Mouse (Mus musculus): ENCODE results near the gene Cnpy1. TPM values are rescaled to one million over a fixed set of nuclear protein-coding genes. Genes with fewer than 3 reads are reported as not detected.

The Cnpy1 gene
- polyA plus RNA-seq, 1 experiment from 2014 or later = 2.4 TPM

GRCm38 (mm10) chr5:28208726-28209520 is 36.7 kb downstream of the Cnpy1 start:
- DNase-seq (ENCODE audit: low spot score) (peak; percentile 50), ATAC-seq (replicated peaks; ENCODE audit: low FRiP score) (no peak)
- Histone ChIP-seq H3K36me3 (ENCODE audit: control insufficient read depth, insufficient read depth, low read length) (no peaks in the 10 kb centered on the region), H3K4me2 (ENCODE audit: low read depth, low read length, severe bottlenecking) (peak overlapping the region; percentile 64; the same call in 1 of the 2 replicates), H3K4me1 (replicated peaks; ENCODE audit: control insufficient read depth, insufficient read depth, low read length) (peaks cover 15% of the 10 kb centered on the region; the same call in 1 of the 2 replicates), H3K9ac (ENCODE audit: low read length) (no peak overlapping the region), H3K9me3 (ENCODE audit: control insufficient read depth, low read length) (no peaks in the 10 kb centered on the region), H3K27ac (ENCODE audit: low read depth, low read length) (no peak overlapping the region), H3K4me3 (ENCODE audit: low read depth, low read length) (peak overlapping the region; percentile 33; the same call in 1 of the 2 replicates), H3K27me3 (ENCODE audit: control insufficient read depth, insufficient read depth, low read length) (peaks cover 81% of the 10 kb centered on the region)
- whole genome bisulfite sequencing = 13% methylated on average over 20 of the region's 20 CpGs

DNA sequence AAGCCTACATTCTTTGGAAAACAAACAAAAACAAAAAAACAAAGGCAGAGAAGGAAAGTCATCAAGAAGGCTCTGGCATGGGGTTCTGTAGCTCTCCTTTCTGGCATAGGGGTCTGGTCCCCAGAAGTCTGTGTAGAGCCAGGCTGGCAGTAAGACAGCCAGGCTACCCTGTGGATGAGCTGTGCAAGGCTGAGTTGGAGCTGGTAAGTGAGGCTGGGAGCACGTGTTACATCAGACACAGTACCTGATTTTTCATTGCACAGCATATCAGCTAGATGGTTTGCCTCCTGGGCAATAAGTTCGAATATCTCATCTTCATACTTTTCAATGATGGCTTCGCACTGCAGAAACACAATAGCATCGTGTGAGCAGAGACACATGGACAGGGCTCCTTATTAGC is 38.6 kb downstream of the Cnpy1 start:
- 61% methylated on average over 4 of the region's 4 CpGs for WGBS
- Histone ChIP-seq H3K36me3 (ENCODE audit: control insufficient read depth, insufficient read depth, low read length) (no peaks in the 10 kb centered on the region), H3K4me1 (replicated peaks; ENCODE audit: control insufficient read depth, insufficient read depth, low read length) (peaks cover 13% of the 10 kb centered on the region; the same call in 1 of the 2 replicates), H3K27me3 (ENCODE audit: control insufficient read depth, insufficient read depth, low read length) (peaks cover 82% of the 10 kb centered on the region), H3K27ac (ENCODE audit: low read depth, low read length) (no peak overlapping the region), H3K9ac (ENCODE audit: low read length) (no peak overlapping the region), H3K4me2 (ENCODE audit: low read depth, low read length, severe bottlenecking) (no peak overlapping the region), H3K9me3 (ENCODE audit: control insufficient read depth, low read length) (no peaks in the 10 kb centered on the region), H3K4me3 (ENCODE audit: low read depth, low read length) (no peak overlapping the region)
- ATAC-seq (replicated peaks; ENCODE audit: low FRiP score) = no peak
- peak; percentile 32 for DNase-seq (ENCODE audit: low spot score)

DNA sequence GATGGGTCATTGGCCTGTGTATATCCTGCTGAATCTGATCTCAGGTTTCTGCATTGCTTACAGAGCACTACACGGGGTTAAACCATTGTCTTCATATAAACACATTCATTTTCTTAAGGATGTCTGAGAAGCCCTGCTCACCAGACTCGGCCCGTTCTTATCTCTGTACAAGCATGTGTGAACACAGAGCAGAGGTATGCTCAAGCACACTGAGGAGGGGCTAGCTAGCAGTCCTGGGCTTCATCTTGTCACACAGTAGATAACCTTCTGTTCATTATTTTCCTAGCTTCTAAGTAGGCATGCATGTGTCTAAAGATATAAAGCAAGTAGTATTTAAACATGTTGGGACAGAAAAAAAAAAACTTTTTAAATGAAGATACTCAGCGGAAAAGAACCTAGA is 39.2 kb downstream of the Cnpy1 start:
- Histone ChIP-seq H3K4me1 (replicated peaks; ENCODE audit: control insufficient read depth, insufficient read depth, low read length) (peaks cover 7% of the 10 kb centered on the region; the same call in 1 of the 2 replicates), H3K4me3 (ENCODE audit: low read depth, low read length) (no peak overlapping the region), H3K4me2 (ENCODE audit: low read depth, low read length, severe bottlenecking) (no peak overlapping the region), H3K27ac (ENCODE audit: low read depth, low read length) (no peak overlapping the region), H3K9me3 (ENCODE audit: control insufficient read depth, low read length) (no peaks in the 10 kb centered on the region), H3K27me3 (ENCODE audit: control insufficient read depth, insufficient read depth, low read length) (peaks cover 79% of the 10 kb centered on the region), H3K36me3 (ENCODE audit: control insufficient read depth, insufficient read depth, low read length) (no peaks in the 10 kb centered on the region), H3K9ac (ENCODE audit: low read length) (no peak overlapping the region)
- 64% methylated on average over 4 of the region's 4 CpGs for WGBS
- ATAC-seq (replicated peaks; ENCODE audit: low FRiP score) (no peak), DNase-seq (ENCODE audit: low spot score) (peak; percentile 16)

DNA sequence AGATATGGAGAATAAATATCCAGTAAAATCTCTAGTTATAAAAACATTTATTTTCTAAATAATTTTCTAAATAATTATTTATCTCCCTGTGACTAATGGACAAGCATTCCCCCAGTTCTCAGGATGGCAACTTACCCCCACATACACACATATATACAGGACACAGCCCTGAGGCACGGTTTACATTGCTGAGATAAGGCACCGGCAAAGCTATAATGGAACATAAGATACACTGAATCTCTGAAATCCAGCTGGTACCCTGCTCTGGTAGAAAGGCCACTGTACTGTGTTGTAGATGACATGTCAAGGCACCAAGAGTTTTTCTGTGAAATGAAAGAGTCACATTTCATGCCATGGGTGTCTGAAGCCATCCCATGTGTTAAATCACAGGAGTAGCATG is 40.9 kb downstream of the Cnpy1 start:
- Histone ChIP-seq H3K4me2 (ENCODE audit: low read depth, low read length, severe bottlenecking) (no peak overlapping the region), H3K4me3 (ENCODE audit: low read depth, low read length) (no peak overlapping the region), H3K27me3 (ENCODE audit: control insufficient read depth, insufficient read depth, low read length) (peaks cover 68% of the 10 kb centered on the region)

DNA sequence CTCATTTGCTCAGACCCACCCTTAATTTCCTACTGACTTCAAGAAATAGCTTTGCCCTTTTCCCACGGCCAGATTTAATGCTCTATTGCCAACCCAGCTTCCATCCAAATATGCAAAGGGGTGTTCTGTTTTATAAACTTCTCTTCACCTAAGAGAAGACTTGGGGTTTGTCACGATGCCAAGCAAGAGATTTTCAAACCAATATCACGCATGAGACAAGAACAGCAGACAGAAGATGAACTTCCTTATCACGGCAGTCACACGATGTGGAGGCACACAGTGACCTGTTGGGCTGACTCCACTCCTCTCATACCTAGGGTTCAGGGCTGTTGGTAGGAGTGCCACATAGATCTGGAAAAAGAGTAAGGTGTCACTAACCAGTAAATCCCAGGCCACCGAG is 42.5 kb downstream of the Cnpy1 start:
- DNase-seq (ENCODE audit: low spot score) (no peak), ATAC-seq (replicated peaks; ENCODE audit: low FRiP score) (no peak)
- 77% methylated on average over 6 of the region's 6 CpGs for WGBS
- Histone ChIP-seq H3K27me3 (ENCODE audit: control insufficient read depth, insufficient read depth, low read length) (peaks cover 52% of the 10 kb centered on the region), H3K4me3 (ENCODE audit: low read depth, low read length) (no peak overlapping the region), H3K9me3 (ENCODE audit: control insufficient read depth, low read length) (no peaks in the 10 kb centered on the region), H3K9ac (ENCODE audit: low read length) (no peak overlapping the region), H3K36me3 (ENCODE audit: control insufficient read depth, insufficient read depth, low read length) (no peaks in the 10 kb centered on the region), H3K4me1 (replicated peaks; ENCODE audit: control insufficient read depth, insufficient read depth, low read length) (no peaks in the 10 kb centered on the region), H3K4me2 (ENCODE audit: low read depth, low read length, severe bottlenecking) (no peak overlapping the region), H3K27ac (ENCODE audit: low read depth, low read length) (no peak overlapping the region)

More for the DNA sequence above, 40.9 kb downstream of the Cnpy1 start:
- no peak overlapping the region for H3K27ac ChIP-seq (ENCODE audit: low read depth, low read length)
- WGBS = 85% methylated on average over 2 of the region's 2 CpGs
- ATAC-seq (replicated peaks; ENCODE audit: low FRiP score) (no peak), DNase-seq (ENCODE audit: low spot score) (peak; percentile 16)
- H3K36me3 ChIP-seq (ENCODE audit: control insufficient read depth, insufficient read depth, low read length) = no peaks in the 10 kb centered on the region
- H3K9me3 ChIP-seq (ENCODE audit: control insufficient read depth, low read length) = no peaks in the 10 kb centered on the region
- H3K9ac ChIP-seq (ENCODE audit: low read length) = no peak overlapping the region
- H3K4me1 ChIP-seq (replicated peaks; ENCODE audit: control insufficient read depth, insufficient read depth, low read length) = 0 out of 2 replicates have a peak, but pooled peaks cover 3% of the 10 kb centered on the region

- DNase-seq (ENCODE audit: low spot score) = peak; percentile 38
- Histone ChIP-seq H3K9me3 (ENCODE audit: control insufficient read depth, low read length) (no peaks in the 10 kb centered on the region), H3K36me3 (ENCODE audit: control insufficient read depth, insufficient read depth, low read length) (no peaks in the 10 kb centered on the region), H3K9ac (ENCODE audit: low read length) (no peak overlapping the region), H3K27ac (ENCODE audit: low read depth, low read length) (no peak overlapping the region), H3K4me3 (ENCODE audit: low read depth, low read length) (no peak overlapping the region), H3K27me3 (ENCODE audit: control insufficient read depth, insufficient read depth, low read length) (peaks cover 21% of the 10 kb centered on the region), H3K4me1 (replicated peaks; ENCODE audit: control insufficient read depth, insufficient read depth, low read length) (no peaks in the 10 kb centered on the region), H3K4me2 (ENCODE audit: low read depth, low read length, severe bottlenecking) (no peak overlapping the region)
- 39% methylated on average over 7 of the region's 7 CpGs for WGBS
- no peak for ATAC-seq (replicated peaks; ENCODE audit: low FRiP score)
These were observed 46.3 kb downstream of the Cnpy1 start for GRCm38 (mm10) chr5:28199089-28199873.

DNA sequence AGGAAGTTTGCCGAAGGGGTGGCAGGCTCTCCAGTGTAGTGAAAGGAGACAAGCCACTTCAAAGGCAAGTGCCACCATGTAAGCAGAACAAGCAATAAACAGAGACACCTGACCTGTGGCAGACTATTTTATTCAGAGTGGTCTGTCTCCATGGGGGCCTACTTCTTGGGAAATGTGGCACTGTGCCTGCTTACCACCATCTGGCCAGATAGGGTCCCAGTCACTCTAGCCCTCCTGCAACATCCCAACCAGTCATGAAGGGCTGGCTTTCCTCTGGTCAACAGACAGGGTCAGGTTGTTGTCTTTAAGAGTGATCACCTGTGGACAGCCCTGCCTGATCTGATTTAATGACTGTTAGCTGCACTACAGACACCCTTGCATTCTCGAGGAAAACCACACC is 50.1 kb downstream of the Cnpy1 start:
- Histone ChIP-seq H3K27me3 (ENCODE audit: control insufficient read depth, insufficient read depth, low read length) (no peaks in the 10 kb centered on the region), H3K9me3 (ENCODE audit: control insufficient read depth, low read length) (no peaks in the 10 kb centered on the region), H3K27ac (ENCODE audit: low read depth, low read length) (no peak overlapping the region), H3K36me3 (ENCODE audit: control insufficient read depth, insufficient read depth, low read length) (no peaks in the 10 kb centered on the region), H3K4me2 (ENCODE audit: low read depth, low read length, severe bottlenecking) (no peak overlapping the region), H3K9ac (ENCODE audit: low read length) (no peak overlapping the region), H3K4me1 (replicated peaks; ENCODE audit: control insufficient read depth, insufficient read depth, low read length) (no peaks in the 10 kb centered on the region), H3K4me3 (ENCODE audit: low read depth, low read length) (no peak overlapping the region)
- WGBS = 78% methylated on average over 2 of the region's 2 CpGs
- ATAC-seq (replicated peaks; ENCODE audit: low FRiP score) (no peak), DNase-seq (ENCODE audit: low spot score) (peak; percentile 14)

DNA sequence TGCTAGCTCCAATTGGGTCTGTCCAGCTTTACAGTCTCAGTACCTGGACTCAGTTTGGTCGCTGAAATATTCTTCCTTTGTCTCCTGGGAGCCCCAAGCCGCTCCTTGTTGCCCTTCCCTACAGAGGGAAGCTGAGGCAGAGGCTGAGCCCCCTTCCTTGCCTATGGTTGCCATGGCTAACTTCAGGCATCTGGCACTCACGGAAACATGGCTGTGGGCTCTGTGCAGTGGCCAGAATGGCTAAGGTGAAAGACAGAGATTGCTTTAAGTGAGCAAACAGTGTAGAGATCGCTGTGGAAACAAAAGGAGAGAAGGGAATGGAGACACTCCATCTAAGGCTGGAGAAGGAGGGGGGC is 53.5 kb downstream of the Cnpy1 start:
- no peak for DNase-seq (ENCODE audit: low spot score)
- H3K4me2 ChIP-seq (ENCODE audit: low read depth, low read length, severe bottlenecking) = no peak overlapping the region
- no peak overlapping the region for H3K4me3 ChIP-seq (ENCODE audit: low read depth, low read length)
- ATAC-seq (replicated peaks; ENCODE audit: low FRiP score) = no peak
- no peaks in the 10 kb centered on the region for H3K27me3 ChIP-seq (ENCODE audit: control insufficient read depth, insufficient read depth, low read length)
- WGBS = 36% methylated on average over 4 of the region's 4 CpGs
- no peaks in the 10 kb centered on the region for H3K36me3 ChIP-seq (ENCODE audit: control insufficient read depth, insufficient read depth, low read length)
- no peaks in the 10 kb centered on the region for H3K9me3 ChIP-seq (ENCODE audit: control insufficient read depth, low read length)
- H3K27ac ChIP-seq (ENCODE audit: low read depth, low read length) = no peak overlapping the region
- no peaks in the 10 kb centered on the region for H3K4me1 ChIP-seq (replicated peaks; ENCODE audit: control insufficient read depth, insufficient read depth, low read length)
- H3K9ac ChIP-seq (ENCODE audit: low read length) = no peak overlapping the region
